Mouse (Mus musculus) midbrain, embryonic 12.5 days (tissue): ENCODE measurements around the gene Enox2. TPM values are rescaled to one million over a fixed set of nuclear protein-coding genes. Genes with fewer than 3 reads are reported as not detected.

Source experiments
- polyA plus RNA-seq: library from polyadenylated mRNA; unstranded; fragments of >200 nt; fragmentation: Nextera tagmentation; extraction: Ambion mirVana; gene quantifications from 2 replicates; pipeline ENCODE4 v1.2.1, GENCODE M21; 2016

Gene Enox2
- polyA plus RNA-seq, 1 experiment from 2014 or later, result 10.3 TPM

Other genes starting within 250 kb of the Enox2 start
- 1.2 and 2.1 TPM in 2 replicates for gene Arhgap36, start 175.7 kb upstream of the Enox2 start, polyA plus RNA-seq